Mouse (Mus musculus): ENCODE results near the gene Zap70.

Gene Zap70

DNA sequence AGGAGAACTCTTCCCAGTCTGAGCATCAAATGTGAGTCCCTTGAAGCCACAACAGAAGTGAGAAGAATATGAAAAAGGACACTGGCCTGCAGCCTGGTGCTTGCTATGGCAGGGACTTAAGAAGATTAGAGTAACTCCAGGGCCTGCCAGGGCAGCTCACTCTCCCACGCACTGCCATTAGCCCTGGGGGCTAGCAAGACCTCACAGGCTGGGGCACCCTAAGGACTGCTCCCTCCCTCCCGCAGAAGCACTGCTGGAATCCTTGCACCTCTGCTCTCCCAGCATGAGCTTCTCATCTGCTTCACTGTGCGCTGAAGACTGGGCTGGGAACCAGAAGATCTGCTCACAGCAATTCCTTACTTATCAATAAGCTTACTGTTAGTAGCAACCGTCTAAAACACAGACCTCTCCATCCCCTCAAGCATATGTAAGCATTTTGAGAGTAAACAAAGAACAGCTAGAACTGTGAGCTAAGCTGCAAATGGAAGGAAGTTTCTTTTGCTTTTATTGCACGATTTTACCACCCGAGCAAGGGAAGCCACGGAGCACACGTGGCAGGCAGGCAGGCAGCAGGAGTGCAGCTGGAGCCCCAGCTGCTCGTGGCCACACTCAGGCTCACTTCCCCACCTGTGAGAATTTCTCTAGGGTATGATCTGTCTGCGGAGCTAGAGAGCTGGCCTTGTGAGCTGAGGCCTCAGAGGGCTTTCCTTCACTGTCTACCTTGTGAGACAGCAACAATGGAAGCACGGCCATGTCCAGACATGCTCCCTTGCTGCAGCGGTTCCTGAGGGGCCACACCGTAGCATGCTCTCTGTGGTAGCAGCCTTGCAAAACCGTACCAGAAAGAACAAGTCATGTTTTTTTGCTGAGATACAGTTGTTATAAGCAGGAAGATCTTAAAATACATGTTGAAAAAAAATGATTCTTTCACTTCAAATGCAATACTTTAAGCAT lies 69.6 kb downstream of the Zap70 start:
- no peak for DNase-seq (ENCODE audit: low spot score)
